Mouse (Mus musculus): ENCODE data around the gene Ticam1.

- TF ChIP-seq POLR2A (IDR thresholded peaks at IDR 0.05; ENCODE audit: low read depth, low read length) (no peak), CTCF (IDR thresholded peaks at IDR 0.05; ENCODE audit: extremely low read depth, insufficient read length, insufficient replicate concordance, low read depth, low read length) (peak; percentile 5; the same call in 1 of the 2 replicates)
These were observed 13.9 kb downstream of the Ticam1 start for GRCm38 (mm10) chr17:56262645-56263094.

Measured in small intestine, adult 2 months (tissue).